Mouse (Mus musculus) mouse embryonic stem cell (cell line): ENCODE data around the gene Pla1a.

Experiments
- in situ Hi-C, 2 experiments: fragments of 300-500 bp; cut with MboI; formaldehyde crosslinking; loops; 1 replicate in 1 of 2; 3 replicates in 1 of 2; pipeline ENCODE4 v1.14.3; 2019 to 2020; ENCODE audit warnings: low sequenced_read_pairs in 2 of 2, low pct_unique_long_range_greater_than_20kb in 1 of 2, mixed read lengths in 1 of 2; ENCODE audit not compliant: unreplicated experiment in 1 of 2

Gene Pla1a

DNA sequence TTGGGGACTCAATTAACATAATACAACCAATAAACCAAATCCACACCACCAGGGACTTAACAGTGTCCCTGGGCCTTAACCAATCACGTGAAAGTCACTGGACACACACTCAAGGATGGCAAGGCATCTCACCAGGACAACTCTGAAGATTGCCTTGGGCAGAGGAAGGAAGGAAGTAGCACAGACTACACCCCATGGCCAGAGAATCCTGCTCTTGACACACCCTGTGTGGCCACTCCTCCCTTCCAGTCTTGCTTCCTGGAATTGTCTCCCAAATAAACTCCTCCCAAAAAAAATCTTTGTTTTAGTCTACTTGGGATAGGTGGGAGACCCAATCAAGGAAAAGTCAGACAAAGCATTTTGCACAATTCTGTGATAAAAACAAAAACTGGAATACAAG is 12.1 kb upstream of the Pla1a start:
- in situ Hi-C loops: no loop called here

DNA sequence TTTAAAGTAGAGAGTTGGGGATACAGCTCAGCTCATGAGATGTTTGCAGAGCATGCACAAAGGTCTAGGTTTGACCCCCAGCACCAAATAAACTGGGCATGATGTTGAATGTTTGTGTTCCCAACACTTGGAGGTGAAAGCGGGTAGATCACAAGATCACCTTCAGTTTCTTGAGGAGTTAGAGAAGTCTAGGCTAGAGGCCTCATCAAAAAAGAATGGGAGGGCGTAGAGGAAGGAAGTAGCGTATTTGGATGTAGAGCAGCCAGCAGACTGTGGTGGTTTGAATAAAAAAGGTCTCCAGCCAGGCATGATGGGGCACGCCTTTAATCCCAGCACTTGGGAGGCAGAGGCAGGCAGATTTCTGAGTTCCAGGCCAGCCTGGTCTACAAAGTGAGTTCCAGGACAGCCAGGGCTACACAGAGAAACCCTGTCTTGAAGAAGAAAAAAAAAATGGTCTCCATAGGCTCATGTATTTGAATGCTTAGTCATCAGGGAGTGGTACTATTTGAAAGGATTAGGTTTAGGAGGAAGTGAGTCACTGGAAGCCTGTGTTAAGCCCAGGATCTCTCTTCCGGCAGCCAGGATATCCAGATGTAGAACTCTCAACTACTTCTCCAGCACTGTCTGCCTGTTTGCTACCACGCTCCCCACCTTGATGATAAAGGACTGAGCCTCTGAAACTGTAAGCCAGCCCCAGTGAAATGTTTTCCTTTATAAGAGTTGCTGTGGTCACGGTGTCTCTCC is 10.9 kb upstream of the Pla1a start:
- in situ Hi-C loops: no loop called here

DNA sequence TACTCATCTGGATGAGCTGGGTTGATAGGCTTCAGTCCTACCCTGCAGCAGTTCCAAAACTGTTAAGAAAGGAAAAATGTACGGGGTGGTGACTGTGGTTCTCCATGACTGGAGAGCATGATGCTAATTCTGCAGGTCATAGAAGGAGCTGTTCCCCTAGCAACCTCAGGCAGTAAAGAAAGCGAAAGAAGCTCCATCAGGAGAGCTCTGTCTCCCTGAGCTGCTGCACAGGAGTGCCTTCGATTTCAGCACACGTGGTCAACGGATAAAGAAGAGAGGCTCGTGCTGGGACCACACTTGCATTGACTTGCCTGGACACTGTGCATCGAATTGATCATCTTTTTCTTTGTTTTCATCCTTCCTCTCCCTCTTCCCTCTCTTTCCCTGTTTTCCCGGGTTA is 9.3 kb upstream of the Pla1a start:
- in situ Hi-C loops: no loop called here

DNA sequence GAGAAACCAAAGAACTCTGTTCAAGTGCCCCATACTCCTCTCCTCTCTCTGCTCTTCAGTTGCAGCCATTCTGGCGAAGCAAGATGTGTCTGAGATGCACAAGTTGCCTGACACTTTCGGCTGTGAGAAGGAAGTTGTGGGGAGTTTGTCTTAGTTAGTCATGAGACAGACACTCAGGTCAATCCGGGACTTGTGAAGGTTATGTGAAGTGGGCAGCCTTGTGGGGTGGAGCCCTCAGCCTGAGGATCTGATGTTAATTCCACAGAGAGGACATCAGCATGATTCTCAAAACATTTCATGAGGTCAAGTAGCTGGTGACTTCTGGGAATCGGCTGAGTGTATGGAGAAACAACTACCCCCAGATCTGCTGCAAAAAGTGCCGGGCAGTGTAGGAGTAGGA is 8.7 kb upstream of the Pla1a start:
- in situ Hi-C loops: no loop called here

DNA sequence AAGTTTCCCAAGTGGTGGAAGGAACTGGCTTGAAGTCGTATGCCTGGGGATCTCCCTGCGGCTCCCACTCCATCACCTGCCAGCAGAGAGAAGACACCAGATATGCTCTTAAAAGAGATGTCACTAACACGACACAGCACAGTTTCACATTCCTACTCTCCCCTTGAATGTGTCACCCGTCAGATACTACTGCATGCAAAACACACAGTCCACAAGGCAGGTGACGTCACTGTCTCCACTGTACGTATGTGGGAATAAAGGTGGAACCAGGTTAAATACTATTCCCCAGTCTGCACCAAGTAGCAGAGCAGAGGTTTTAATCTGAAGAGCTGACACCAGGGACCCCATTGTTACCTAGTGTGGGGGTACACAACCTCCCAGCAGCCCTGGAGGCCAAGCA is 7.5 kb upstream of the Pla1a start:
- in situ Hi-C loops: no loop called here

DNA sequence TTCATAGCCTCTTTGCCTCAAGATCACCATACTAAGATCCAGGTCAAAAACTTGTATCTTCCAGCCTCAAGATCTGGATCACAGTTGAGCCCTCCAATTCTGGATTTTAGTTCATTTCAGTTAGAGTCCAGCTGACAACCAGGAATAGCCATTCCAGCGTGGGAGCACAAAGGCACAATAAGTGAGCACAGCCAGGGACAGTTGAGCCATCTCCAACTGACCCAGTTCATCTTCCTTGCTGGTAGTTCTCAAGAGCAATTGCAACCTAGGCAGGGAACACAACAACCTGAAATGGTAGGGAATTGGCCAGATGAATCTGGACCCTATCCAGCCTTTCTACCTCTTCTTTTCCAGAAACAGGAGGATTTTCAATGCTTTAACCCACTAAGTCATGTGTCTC is 6.2 kb upstream of the Pla1a start:
- in situ Hi-C loops: no loop called here

DNA sequence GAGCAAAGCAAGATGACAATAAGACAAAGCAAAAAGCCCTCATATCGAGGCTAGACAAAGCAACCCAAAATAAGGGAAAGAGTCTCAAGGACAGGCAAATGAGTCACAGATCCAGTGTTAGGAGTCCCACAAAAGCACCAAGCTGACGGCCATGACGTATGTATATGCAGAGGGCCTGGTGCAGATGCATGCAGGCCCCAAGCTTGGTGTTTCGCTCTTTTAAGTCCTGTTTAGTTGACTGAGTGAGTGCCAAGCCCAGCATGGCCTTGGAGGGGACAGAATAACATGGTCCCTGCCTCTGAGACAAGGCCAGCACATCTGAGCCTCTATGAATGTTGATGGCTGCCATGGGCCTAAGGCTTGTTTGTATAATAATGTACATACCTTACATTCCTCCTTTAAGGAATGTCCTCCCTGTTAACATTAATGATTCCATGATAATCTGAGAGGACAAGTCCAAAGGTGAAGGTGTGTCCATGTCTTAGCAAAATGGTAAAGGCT is 1.4 kb upstream of the Pla1a start:
- in situ Hi-C loops: no loop called here

DNA sequence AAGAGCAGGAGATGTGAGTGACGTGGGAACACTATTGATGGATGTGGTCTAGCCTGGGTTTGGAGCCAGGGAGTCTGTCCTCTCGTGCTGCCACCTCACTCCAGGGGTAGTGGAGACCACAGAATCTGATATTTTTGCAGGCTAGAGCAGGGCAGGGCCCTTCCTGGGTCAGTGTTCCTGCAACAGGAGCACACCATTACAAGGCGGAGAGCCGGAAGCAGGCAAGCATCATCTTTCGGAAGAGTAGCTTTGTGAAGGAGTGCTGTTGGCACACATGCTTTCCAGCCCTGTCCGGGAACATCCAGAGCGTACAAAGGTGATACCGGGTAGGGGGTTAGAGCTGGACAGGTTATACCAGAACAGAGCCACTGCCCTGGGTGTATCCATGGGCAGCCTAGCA is 569 bp upstream of the Pla1a start:
- in situ Hi-C loops: no loop called here

DNA sequence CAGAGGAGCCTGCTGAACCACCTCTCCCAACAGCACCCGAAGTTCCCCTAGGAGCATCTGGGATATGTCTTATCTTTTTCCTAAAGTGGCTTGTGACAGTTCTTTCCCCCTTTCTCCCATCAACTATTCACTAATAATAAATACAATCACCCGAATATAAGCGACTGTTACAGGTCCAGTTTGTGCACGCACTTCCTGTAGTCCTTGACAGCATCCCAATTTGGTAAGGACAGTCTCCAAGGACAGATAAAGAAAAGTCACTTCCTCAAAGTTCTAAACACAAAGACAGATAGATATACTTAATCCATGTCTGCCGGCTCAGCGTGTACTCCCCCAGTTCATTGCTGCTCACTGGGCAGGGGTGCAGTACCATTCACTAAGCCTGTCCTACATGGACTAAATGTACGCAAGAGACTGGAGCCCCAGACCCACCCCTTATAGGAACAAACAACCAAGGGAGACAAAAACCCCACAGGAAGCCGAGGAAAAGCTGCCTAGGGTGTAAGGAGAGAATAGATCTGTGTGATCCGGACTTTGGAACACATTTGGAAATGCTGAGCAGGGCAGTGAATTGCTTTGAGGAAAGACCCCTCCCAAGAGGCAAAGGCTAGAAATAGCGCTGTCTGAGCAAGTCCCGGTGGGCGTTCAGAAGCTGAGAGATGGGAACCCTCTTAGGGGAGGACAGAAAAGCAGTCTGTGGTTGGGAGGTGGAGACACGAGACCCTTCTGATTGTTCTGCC is 1.3 kb downstream of the Pla1a start:
- in situ Hi-C loops: no loop called here

DNA sequence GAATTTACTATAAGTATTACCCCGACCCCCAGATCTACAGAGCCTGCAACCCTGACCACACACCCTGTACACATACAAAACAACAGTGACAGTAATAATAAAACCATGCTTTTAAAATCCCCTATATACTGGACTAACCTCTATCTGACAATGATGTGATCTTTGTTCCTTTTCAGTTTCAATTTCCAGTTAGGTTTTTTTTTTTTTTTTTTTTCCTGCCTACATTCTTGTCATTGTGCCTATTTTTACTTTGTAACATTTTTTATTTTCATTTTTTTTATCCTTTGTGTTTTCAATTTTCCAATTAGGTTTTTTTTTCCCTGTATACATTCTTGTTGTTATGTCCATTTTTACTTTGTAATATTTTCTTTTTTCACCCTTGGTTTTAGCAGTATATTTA is 7.1 kb downstream of the Pla1a start:
- in situ Hi-C loops: no loop called here

DNA sequence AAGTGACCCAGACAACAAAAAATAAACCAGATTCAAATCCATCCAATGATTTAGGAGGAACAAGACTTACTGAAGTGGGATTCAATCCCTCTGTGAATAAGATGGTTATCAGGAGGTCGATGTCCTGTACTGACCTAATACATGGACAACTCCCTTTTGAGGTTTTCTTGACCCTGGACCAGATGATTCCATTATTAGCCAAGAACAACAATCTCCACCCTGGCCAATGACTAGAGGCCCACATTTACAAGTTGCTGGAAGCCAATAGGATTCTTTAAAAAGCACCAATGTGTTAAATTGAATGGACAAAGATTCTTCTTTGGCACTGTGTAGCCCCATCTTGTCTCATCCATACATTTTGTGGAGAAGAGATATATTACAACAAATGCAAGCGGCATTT is 7.6 kb downstream of the Pla1a start:
- in situ Hi-C loops: no loop called here

DNA sequence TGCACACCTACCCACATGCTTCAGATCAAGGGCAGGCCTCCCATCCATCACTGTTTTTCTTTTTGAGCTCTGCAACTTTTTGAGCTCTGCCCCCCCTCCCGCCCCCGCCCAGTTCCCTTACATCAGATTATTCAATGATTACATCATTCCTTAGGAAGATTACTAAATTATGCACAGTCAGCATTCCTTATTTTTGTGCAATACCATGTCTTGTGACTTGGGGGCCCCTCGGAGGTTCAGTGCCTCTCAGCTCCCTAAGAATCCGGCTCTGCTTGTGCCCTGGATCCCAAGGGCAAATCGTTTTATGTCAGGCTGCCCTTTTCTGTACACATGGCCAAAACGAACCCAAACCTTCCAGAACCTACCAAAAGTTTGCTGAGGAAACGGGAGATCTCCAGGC is 18.0 kb downstream of the Pla1a start:
- in situ Hi-C loops: no loop called here

DNA sequence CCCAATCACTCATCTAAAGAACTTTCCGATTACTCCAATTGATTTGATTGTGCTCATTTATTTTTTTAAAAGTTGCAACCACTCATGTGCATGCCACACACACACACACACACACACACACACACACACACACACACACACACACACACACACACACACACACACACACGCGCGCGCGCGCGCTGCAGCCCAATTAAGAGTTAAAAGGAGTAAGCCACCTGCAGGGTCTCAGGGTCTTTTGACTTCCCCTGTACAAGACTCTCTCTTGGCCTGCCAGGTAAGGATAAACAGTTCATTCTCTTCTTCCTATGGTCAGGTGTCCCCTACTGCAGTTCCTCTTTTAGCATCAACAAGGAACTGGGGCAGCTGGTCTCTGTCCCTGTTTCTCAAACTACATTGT is 24.5 kb downstream of the Pla1a start:
- in situ Hi-C loops: no loop called here

DNA sequence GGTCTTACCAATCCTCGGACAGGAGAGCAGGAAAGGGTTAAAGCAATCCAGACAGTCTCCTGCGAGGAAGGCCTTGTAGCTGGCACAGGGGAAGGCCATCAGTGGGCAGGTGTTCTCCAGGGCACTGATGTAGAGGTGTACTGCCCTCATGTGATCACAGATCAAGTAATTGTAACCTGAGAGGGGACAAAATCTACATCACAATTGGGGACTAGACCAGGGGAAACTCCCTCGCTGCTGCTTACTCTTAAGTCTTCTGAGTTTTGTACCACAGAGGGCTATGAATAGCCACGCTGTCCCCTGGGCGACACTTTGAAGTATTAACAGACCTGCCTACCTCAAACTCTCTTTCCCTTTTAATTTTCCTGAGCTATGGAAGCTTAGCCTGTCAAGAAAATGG is 25.4 kb downstream of the Pla1a start:
- in situ Hi-C loops: no loop called here

DNA sequence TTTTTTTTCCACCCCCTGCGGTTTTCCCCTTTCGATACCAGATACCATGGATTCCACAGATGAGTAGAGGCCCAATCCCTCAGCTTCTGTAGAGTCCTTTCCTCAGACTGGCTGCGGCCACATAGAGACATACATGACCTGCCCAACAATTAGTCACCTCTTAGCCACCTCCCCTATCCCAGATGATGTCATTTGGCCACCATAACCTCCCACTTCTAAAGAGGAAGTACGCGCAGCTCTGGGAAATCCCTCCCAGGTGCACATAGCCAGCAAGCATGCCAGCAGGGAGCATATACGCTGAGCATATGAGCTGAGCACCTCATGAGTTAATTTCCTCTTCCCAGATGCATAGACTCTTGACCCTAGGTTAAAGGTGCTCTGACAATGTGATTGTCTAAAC is 26.2 kb downstream of the Pla1a start:
- in situ Hi-C loops: no loop called here

DNA sequence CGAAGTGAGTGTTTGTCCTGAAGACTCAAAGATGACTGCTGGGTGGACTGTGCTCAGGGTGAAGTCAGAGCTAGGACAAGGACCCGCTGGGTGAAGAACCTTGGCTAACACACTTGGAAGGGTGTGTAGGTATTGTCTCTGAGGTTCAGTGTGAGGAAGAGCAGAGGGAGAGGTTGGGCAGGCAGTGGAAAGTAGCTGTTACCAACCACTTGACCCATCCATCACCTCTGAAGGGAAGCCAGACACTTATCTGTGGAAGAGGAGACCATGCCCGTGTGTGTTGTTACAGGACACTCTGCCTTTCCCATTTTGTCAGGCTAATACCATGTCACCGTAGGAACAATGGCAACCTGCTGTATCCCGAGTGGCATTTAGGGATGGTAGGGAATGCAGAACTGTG is 26.7 kb downstream of the Pla1a start:
- in situ Hi-C loops: no loop called here

DNA sequence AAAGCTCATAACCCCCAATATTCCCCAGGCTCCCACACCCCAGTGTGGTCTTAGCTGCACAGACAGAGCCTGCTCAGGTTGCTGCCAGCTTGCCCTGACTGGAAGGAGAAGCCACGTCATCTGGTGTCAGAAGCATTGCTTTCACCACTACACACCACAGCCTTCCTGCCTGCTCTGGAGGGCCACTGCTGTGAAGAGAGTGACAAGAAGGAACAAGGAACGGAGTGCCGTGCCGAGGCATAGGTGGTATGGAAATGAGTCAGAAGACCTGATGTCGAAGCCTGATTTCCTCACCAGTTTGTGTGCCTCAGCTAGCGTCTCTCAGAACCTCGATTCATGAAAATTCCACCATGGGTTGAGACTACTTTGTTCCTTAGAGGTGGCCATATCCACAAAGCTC is 29.3 kb downstream of the Pla1a start:
- in situ Hi-C loops: no loop called here

DNA sequence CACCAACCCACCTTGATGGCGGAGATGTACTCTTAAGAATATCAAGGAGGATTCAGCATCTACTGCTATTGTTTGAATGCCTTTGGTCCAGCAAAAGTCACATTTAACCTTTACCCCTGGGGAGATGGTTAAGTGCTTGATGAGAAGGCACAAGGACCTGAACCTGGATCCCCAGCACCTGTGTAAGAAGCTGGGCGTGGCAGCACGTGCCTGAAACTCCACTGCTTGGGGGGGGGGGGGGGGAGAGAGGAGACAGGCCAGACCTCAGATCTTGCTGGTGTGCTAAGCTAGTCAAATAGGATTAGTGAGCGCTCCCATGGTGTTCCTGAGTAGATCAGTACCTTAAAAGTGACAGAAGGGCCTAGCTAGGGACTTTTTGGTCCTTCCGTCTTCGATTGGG is 31.5 kb downstream of the Pla1a start:
- in situ Hi-C loops: no loop called here

DNA sequence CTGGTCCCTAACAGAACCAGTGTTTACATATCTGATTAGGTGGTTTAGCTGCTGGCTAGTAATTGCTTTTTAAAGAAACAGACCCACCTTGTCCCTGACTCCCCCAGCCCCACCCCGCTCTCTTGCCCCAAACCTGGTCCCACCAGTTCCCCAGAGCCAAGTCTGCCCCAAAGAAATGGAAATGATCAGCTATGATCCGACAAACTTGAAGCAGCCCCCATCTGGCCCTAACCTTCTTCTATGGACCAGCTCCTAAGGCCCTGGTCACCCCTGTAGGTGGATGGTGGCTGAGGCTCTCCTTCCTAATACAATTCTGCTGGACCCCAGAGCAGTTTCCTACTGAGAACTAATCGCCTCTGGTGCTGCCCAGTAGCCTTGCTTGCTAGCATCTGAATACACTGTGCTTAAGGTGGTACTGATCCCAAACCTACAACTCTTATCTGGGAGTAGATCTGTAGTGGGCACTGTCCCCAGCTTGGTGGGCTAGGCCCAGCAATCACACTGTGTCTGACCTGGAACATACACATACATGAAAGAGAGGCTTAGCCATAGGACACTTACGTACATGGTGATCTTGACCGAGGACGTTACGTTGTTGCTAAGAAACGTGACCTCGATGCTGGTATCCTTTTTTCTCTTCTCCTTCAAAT is 32.5 kb downstream of the Pla1a start:
- in situ Hi-C loops: no loop called here
